Mouse (Mus musculus) limb, embryonic 14.5 days (tissue): ENCODE data around the gene Set. TPM values are rescaled to one million over a fixed set of nuclear protein-coding genes. Genes with fewer than 3 reads are reported as not detected.
A peak's percentile ranks its signal among the peaks of the same experiment; 100 is the strongest.

Source experiments
- ATAC-seq: fragments of 200-750 bp; cut with Nextera tagmentation; 2 replicates; pipeline ENCODE4 v1.8.0; 2017; ENCODE audit warnings: low read depth, moderate number of reproducible peaks, moderate TSS enrichment; ENCODE audit not compliant: low FRiP score
- DNase-seq: peaks from one replicate; pipeline ENCODE4 v3.0.0-alpha.2; 2015; ENCODE audit warnings: low spot score
- H3K27ac ChIP-seq: fragments of 300-500 bp; sonication (generic); replicated peaks from 2 replicates; pipeline ENCODE4 v1.5.1; 2014; ENCODE audit warnings: low read depth, mild to moderate bottlenecking, low read length, moderate library complexity, mixed read lengths
- H3K27me3 ChIP-seq: fragments of 300-500 bp; sonication (generic); 2 replicates; pipeline ENCODE4 v1.6.1; 2014; ENCODE audit warnings: low read length, mixed read lengths; ENCODE audit not compliant: control insufficient read depth, insufficient read depth
- H3K36me3 ChIP-seq: fragments of 300-500 bp; sonication (generic); 2 replicates; pipeline ENCODE4 v1.6.1; 2014; ENCODE audit warnings: mild to moderate bottlenecking, low read length, moderate library complexity, mixed read lengths; ENCODE audit not compliant: control insufficient read depth, insufficient read depth
- H3K4me1 ChIP-seq: fragments of 300-500 bp; sonication (generic); 2 replicates; pipeline ENCODE4 v1.6.1; 2014; ENCODE audit warnings: antibody characterized with exemption, low read length, mixed read lengths; ENCODE audit not compliant: control insufficient read depth, insufficient read depth
- H3K4me2 ChIP-seq: fragments of 300-500 bp; sonication (generic); replicated peaks from 2 replicates; pipeline ENCODE4 v1.6.1; 2014; ENCODE audit warnings: low read depth, mild to moderate bottlenecking, low read length, moderate library complexity; ENCODE audit not compliant: severe bottlenecking
- H3K4me3 ChIP-seq: fragments of 300-500 bp; sonication (generic); replicated peaks from 2 replicates; pipeline ENCODE4 v1.5.1; 2014; ENCODE audit warnings: low read length
- H3K9ac ChIP-seq: fragments of 300-500 bp; sonication (generic); 2 replicates; pipeline ENCODE4 v1.6.1; 2014; ENCODE audit warnings: mild to moderate bottlenecking, low read depth, low read length, moderate library complexity; ENCODE audit not compliant: severe bottlenecking
- H3K9me3 ChIP-seq: fragments of 300-500 bp; sonication (generic); 2 replicates; pipeline ENCODE4 v1.6.1; 2016; ENCODE audit warnings: low read length; ENCODE audit not compliant: control insufficient read depth
- POLR2A ChIP-seq: fragments of 200-500 bp; IDR thresholded peaks from 2 replicates; pipeline ENCODE4 v1.8.0; 2012; ENCODE audit warnings: inconsistent platforms, mild to moderate bottlenecking, moderate library complexity, borderline replicate concordance; ENCODE audit not compliant: insufficient read depth, insufficient read length; ENCODE audit errors: extremely low read depth
- WGBS: fragments of 180-500 bp; shearing (Covaris S2); extraction: QIAGEN DNeasy Blood & Tissue Kit; methylation state at CpG from one replicate; pipeline ENCODE4 v1.1.7; 2014; 5-methylcytosine and 5-hydroxymethylcytosine counted together
- polyA plus RNA-seq, 2 experiments: library from polyadenylated mRNA; depleted of rRNA in 1 of 2; stranded (reverse) in 1 of 2; unstranded in 1 of 2; fragments of >200 nt; fragmentation: Nextera tagmentation in 1 of 2; extraction: Ambion mirVana in 1 of 2; gene quantifications; 2 replicates each; pipeline versions ENCODE4 v1.2.1 to v1.2.3; 2012 to 2014

Gene Set
- polyA plus RNA-seq, 2 experiments, result 295 to 426 TPM

- Histone ChIP-seq H3K27me3 (no peaks in the 10 kb centered on the region), H3K9ac (no peak overlapping the region), H3K27ac (no peak overlapping the region), H3K36me3 (peaks cover 83% of the 10 kb centered on the region), H3K4me2 (no peak overlapping the region), H3K9me3 (no peaks in the 10 kb centered on the region), H3K4me1 (no peaks in the 10 kb centered on the region), H3K4me3 (no peak overlapping the region)
- DNase-seq (peak; percentile 16), ATAC-seq (no peak)
- no peak for TF ChIP-seq POLR2A
These were observed 49.2 kb downstream of the Set start for GRCm38 (mm10) chr2:30106364-30106763.

- no peak overlapping the region for H3K4me2 ChIP-seq
- H3K27ac ChIP-seq, result no peak overlapping the region
- no peak overlapping the region for H3K9ac ChIP-seq
- no peaks in the 10 kb centered on the region for H3K9me3 ChIP-seq
- WGBS, result 91% methylated on average over 5 of the region's 5 CpGs
- DNase-seq (no peak), ATAC-seq (no peak)
- H3K27me3 ChIP-seq, result no peaks in the 10 kb centered on the region
- no peak for TF ChIP-seq POLR2A
- H3K4me1 ChIP-seq, result no peaks in the 10 kb centered on the region
- H3K4me3 ChIP-seq, result no peak overlapping the region
- peaks cover 81% of the 10 kb centered on the region for H3K36me3 ChIP-seq
These were observed 50.5 kb downstream of the Set start for GRCm38 (mm10) chr2:30107646-30108045.

- Histone ChIP-seq H3K27ac (no peak overlapping the region), H3K4me1 (no peaks in the 10 kb centered on the region), H3K4me2 (no peak overlapping the region), H3K27me3 (no peaks in the 10 kb centered on the region), H3K9ac (no peak overlapping the region), H3K36me3 (peaks cover 81% of the 10 kb centered on the region), H3K4me3 (no peak overlapping the region), H3K9me3 (no peaks in the 10 kb centered on the region)
- DNase-seq, result no peak
- ATAC-seq, result no peak
- 90% methylated on average over 4 of the region's 4 CpGs for WGBS
- no peak for TF ChIP-seq POLR2A
These were observed 51.1 kb downstream of the Set start for GRCm38 (mm10) chr2:30108260-30108659.

GRCm38 (mm10) chr2:30111500-30111899, 54.3 kb downstream of the Set start:
- DNase-seq, result no peak
- Histone ChIP-seq H3K4me2 (no peak overlapping the region), H3K9ac (no peak overlapping the region), H3K9me3 (no peaks in the 10 kb centered on the region), H3K27me3 (no peaks in the 10 kb centered on the region), H3K36me3 (peaks cover 59% of the 10 kb centered on the region), H3K27ac (no peak overlapping the region), H3K4me3 (no peak overlapping the region), H3K4me1 (no peaks in the 10 kb centered on the region)
- 89% methylated on average over 2 of the region's 2 CpGs for WGBS
- TF ChIP-seq POLR2A, result no peak
- ATAC-seq, result no peak

GRCm38 (mm10) chr2:30112564-30112963, 55.4 kb downstream of the Set start:
- Histone ChIP-seq H3K9me3 (no peaks in the 10 kb centered on the region), H3K4me1 (no peaks in the 10 kb centered on the region), H3K4me3 (no peak overlapping the region), H3K27ac (no peak overlapping the region), H3K36me3 (peaks cover 52% of the 10 kb centered on the region), H3K27me3 (no peaks in the 10 kb centered on the region), H3K4me2 (no peak overlapping the region), H3K9ac (no peak overlapping the region)
- WGBS, result 93% methylated on average over 5 of the region's 5 CpGs
- TF ChIP-seq POLR2A, result no peak
- no peak for DNase-seq
- no peak for ATAC-seq

- Histone ChIP-seq H3K4me3 (no peak overlapping the region), H3K36me3 (peaks cover 17% of the 10 kb centered on the region), H3K27ac (no peak overlapping the region), H3K9me3 (no peaks in the 10 kb centered on the region), H3K27me3 (no peaks in the 10 kb centered on the region), H3K4me2 (no peak overlapping the region), H3K4me1 (peaks cover 8% of the 10 kb centered on the region; the same call in 1 of the 2 replicates), H3K9ac (no peak overlapping the region)
- DNase-seq (no peak), ATAC-seq (no peak)
- no peak for TF ChIP-seq POLR2A
- 35% methylated on average over 6 of the region's 6 CpGs for WGBS
These were observed 62.5 kb downstream of the Set start for GRCm38 (mm10) chr2:30119641-30120051.
